In genomic region chr7:130040596-130040995, GRCm38 (mm10) we compare ENCODE assay signal across 25 mouse cellular contexts.
DNase-seq lines count a peak whose midpoint lies in the region; ATAC-seq and TF ChIP-seq lines count a peak whose summit lies in the region.
"Had no signal": no experiment of that assay in that cellular context is flagged by ENCODE, and none has a peak within 500 bp of the region (broad histone marks: within the 10 kb centered on the region; RNA-seq: fewer than 3 reads in every experiment).

No protein-coding gene starts in this region.

- in situ Hi-C loops in ES-E14 (cut with MboI; ENCODE audit: low sequenced_read_pairs in 2 of 2, unreplicated experiment in 2 of 2) = no loop called here

- ATAC-seq in kidney, embryonic 15.5 days (replicated peaks; ENCODE audit: low FRiP score) = 0 out of 2 replicates have a peak, but pooled peaks have one; percentile 29
- ATAC-seq in intestine, embryonic 16.5 days = peak; percentile 9; the same call in 1 of the 2 replicates
- no peak for ATAC-seq in forebrain, embryonic 13.5 days
- ATAC-seq: forebrain, embryonic 14.5 days; midbrain, embryonic 13.5 days had no signal

- DNase-seq in kidney, postnatal 25 days = no peak
- peak; percentile 7 for DNase-seq in 3T3-L1 (ENCODE audit: low read depth, low spot score)
- peak; percentile 28 for DNase-seq in ES-E14 (ENCODE audit: low read depth, low spot score)
- no peak for DNase-seq in left cerebral cortex, adult 18-20 months (ENCODE audit: low spot score in 2 of 2)
- DNase-seq: adrenal gland, postnatal 10 days; cerebellum, adult 18-20 months; cerebellum, postnatal 36 days; embryo, embryonic 11 days; heart, postnatal 10 days; layer of hippocampus, adult 9-11 months; liver, embryonic 13.5 days; retina, postnatal 1 day; right cerebral cortex, postnatal 25 days; spleen, adult 18-20 months; thymus, adult 18-20 months had no signal

- H3K4me2 ChIP-seq in kidney, embryonic 15.5 days = no peak overlapping the region
- H3K4me2 ChIP-seq in intestine, embryonic 16.5 days (ENCODE audit: low read depth, low read length) = no peak overlapping the region
- no peak overlapping the region for H3K4me2 ChIP-seq in forebrain, embryonic 13.5 days
- H3K4me2 ChIP-seq: heart, embryonic 12.5 days; liver, embryonic 13.5 days; midbrain, embryonic 13.5 days; neural tube, embryonic 12.5 days had no signal

- H3K4me1 ChIP-seq in kidney, embryonic 15.5 days = peaks cover 42% of the 10 kb centered on the region
- H3K4me1 ChIP-seq in ES-E14 (ENCODE audit: control insufficient read depth in 2 of 2, insufficient read depth in 2 of 2, low read length in 2 of 2, poor library complexity in 1 of 2) = no peaks in the 10 kb centered on the region; a peak in 1 of 4 replicates
- H3K4me1 ChIP-seq in intestine, embryonic 16.5 days (ENCODE audit: control insufficient read depth, insufficient read depth, low read length) = peaks cover 38% of the 10 kb centered on the region
- H3K4me1 ChIP-seq in forebrain, embryonic 13.5 days = peaks cover 12% of the 10 kb centered on the region
- H3K4me1 ChIP-seq: liver, embryonic 13.5 days; megakaryocyte, embryonic 14.5 days had no signal

- no peak overlapping the region for H3K4me3 ChIP-seq in kidney, embryonic 15.5 days (replicated peaks)
- H3K4me3 ChIP-seq in ES-E14 (ENCODE audit: insufficient read depth in 1 of 2, low read depth in 1 of 2, low read length in 2 of 2, poor library complexity in 1 of 2, severe bottlenecking in 1 of 2) = no peak overlapping the region
- H3K4me3 ChIP-seq in intestine, embryonic 16.5 days (ENCODE audit: low read length) = no peak overlapping the region
- H3K4me3 ChIP-seq in forebrain, embryonic 13.5 days = no peak overlapping the region
- H3K4me3 ChIP-seq: heart, embryonic 12.5 days; left cerebral cortex, adult 2 months; liver, embryonic 13.5 days; megakaryocyte, embryonic 14.5 days; midbrain, embryonic 13.5 days; neural tube, embryonic 12.5 days had no signal

- H3K27me3 ChIP-seq in kidney, embryonic 15.5 days = no peaks in the 10 kb centered on the region
- H3K27me3 ChIP-seq in intestine, embryonic 16.5 days (replicated peaks; ENCODE audit: control insufficient read depth, insufficient read depth, low read length) = no peaks in the 10 kb centered on the region
- H3K27me3 ChIP-seq in forebrain, embryonic 13.5 days = peaks cover 10% of the 10 kb centered on the region
- H3K27me3 ChIP-seq: heart, embryonic 12.5 days; liver, embryonic 13.5 days; megakaryocyte, embryonic 14.5 days had no signal

- no peaks in the 10 kb centered on the region for H3K9me3 ChIP-seq in kidney, embryonic 15.5 days (replicated peaks)
- H3K9me3 ChIP-seq in ES-E14 (ENCODE audit: control insufficient read depth, insufficient read depth, low read depth, low read length) = no peaks in the 10 kb centered on the region
- no peaks in the 10 kb centered on the region for H3K9me3 ChIP-seq in intestine, embryonic 16.5 days (ENCODE audit: control insufficient read depth, low read length)
- no peaks in the 10 kb centered on the region for H3K9me3 ChIP-seq in forebrain, embryonic 13.5 days (replicated peaks)
- H3K9me3 ChIP-seq: heart, embryonic 12.5 days; liver, embryonic 13.5 days; midbrain, embryonic 13.5 days; neural tube, embryonic 12.5 days had no signal

- no peaks in the 10 kb centered on the region for H3K36me3 ChIP-seq in kidney, embryonic 15.5 days
- H3K36me3 ChIP-seq in ES-E14 (ENCODE audit: control insufficient read depth, insufficient read depth, low read length, poor library complexity, severe bottlenecking) = no peaks in the 10 kb centered on the region
- no peaks in the 10 kb centered on the region for H3K36me3 ChIP-seq in intestine, embryonic 16.5 days (ENCODE audit: control insufficient read depth, insufficient read depth, low read length)
- no peaks in the 10 kb centered on the region for H3K36me3 ChIP-seq in forebrain, embryonic 13.5 days (ENCODE audit: poor library complexity, severe bottlenecking)
- H3K36me3 ChIP-seq: G1E; heart, embryonic 12.5 days; liver, embryonic 13.5 days; midbrain, embryonic 13.5 days; neural tube, embryonic 12.5 days had no signal

- WGBS in kidney, embryonic 15.5 days = 77% methylated on average over 8 of the region's 8 CpGs
- WGBS in intestine, embryonic 16.5 days = 69% methylated on average over 8 of the region's 8 CpGs
- WGBS in forebrain, embryonic 13.5 days = 84% methylated on average over 8 of the region's 8 CpGs

- H3K9ac ChIP-seq in kidney, embryonic 15.5 days = no peak overlapping the region
- no peak overlapping the region for H3K9ac ChIP-seq in ES-E14 (ENCODE audit: insufficient read depth, low read depth, low read length, poor library complexity, severe bottlenecking)
- H3K9ac ChIP-seq in intestine, embryonic 16.5 days (ENCODE audit: low read depth, low read length) = no peak overlapping the region
- H3K9ac ChIP-seq in forebrain, embryonic 13.5 days = no peak overlapping the region
- H3K9ac ChIP-seq: heart, embryonic 12.5 days; liver, embryonic 13.5 days; midbrain, embryonic 13.5 days; neural tube, embryonic 12.5 days had no signal

- H3K27ac ChIP-seq in kidney, embryonic 15.5 days = no peak overlapping the region
- H3K27ac ChIP-seq in ES-E14 (ENCODE audit: insufficient read depth, low read depth, low read length, poor library complexity, severe bottlenecking) = no peak overlapping the region
- H3K27ac ChIP-seq in intestine, embryonic 16.5 days (ENCODE audit: low read length) = no peak overlapping the region
- no peak overlapping the region for H3K27ac ChIP-seq in forebrain, embryonic 13.5 days
- H3K27ac ChIP-seq: left cerebral cortex, adult 2 months; liver, embryonic 13.5 days; midbrain, embryonic 13.5 days; neural tube, embryonic 12.5 days had no signal

TF ChIP-seq in ES-E14, 5 proteins besides CTCF, POLR2A, EP300 and RAD21:
- TF ChIP-seq HCFC1 (IDR thresholded peaks at IDR 0.05; ENCODE audit: borderline replicate concordance, insufficient read depth, low read length) (no peak), ZC3H11A (IDR thresholded peaks at IDR 0.05; ENCODE audit: borderline replicate concordance, low read depth, low read length) (no peak)
TF ChIP-seq in ES-E14: peak in this region for 0.

Comparison
In these comparisons a context has a peak if more than half of its experiments do, and no peak if none do; other contexts are left out.
1. DNase-seq: peak in 3T3-L1 (single experiment) and ES-E14 (single experiment); none in kidney, postnatal 25 days (0 of 2) and left cerebral cortex, adult 18-20 months (0 of 2).